Mouse (Mus musculus) lung, postnatal 0 days (tissue): ENCODE measurements around the gene Spred1. TPM values are rescaled to one million over a fixed set of nuclear protein-coding genes. Genes with fewer than 3 reads are reported as not detected.

Experiments used
- ATAC-seq: fragments of 200-750 bp; cut with Nextera tagmentation; 2 replicates; pipeline ENCODE4 v1.8.0; 2017; ENCODE audit warnings: moderate library complexity
- DNase-seq: peaks from one replicate; pipeline ENCODE4 v3.0.0-alpha.2; 2016; ENCODE audit warnings: low spot score
- H3K27ac ChIP-seq: fragments of 300-500 bp; sonication (generic); 2 replicates; pipeline ENCODE4 v1.5.1; 2014; ENCODE audit warnings: antibody characterized with exemption, mild to moderate bottlenecking, low read length, mixed read lengths
- H3K27me3 ChIP-seq: fragments of 300-500 bp; sonication (generic); replicated peaks from 2 replicates; pipeline ENCODE4 v1.6.1; 2014; ENCODE audit warnings: low read length, mixed read lengths; ENCODE audit not compliant: insufficient read depth
- H3K36me3 ChIP-seq: fragments of 300-500 bp; sonication (generic); 2 replicates; pipeline ENCODE4 v1.6.1; 2014; ENCODE audit warnings: low read length, mixed read lengths; ENCODE audit not compliant: insufficient read depth
- H3K4me1 ChIP-seq: fragments of 300-500 bp; sonication (generic); 2 replicates; pipeline ENCODE4 v1.6.1; 2014; ENCODE audit warnings: antibody characterized with exemption, low read depth, low read length, mixed read lengths; ENCODE audit not compliant: insufficient read depth
- H3K4me2 ChIP-seq: fragments of 300-500 bp; sonication (generic); replicated peaks from 2 replicates; pipeline ENCODE4 v1.6.1; 2014; ENCODE audit warnings: low read depth, mild to moderate bottlenecking, low read length, moderate library complexity, mixed read lengths
- H3K4me3 ChIP-seq: fragments of 300-500 bp; sonication (generic); 2 replicates; pipeline ENCODE4 v1.5.1; 2014; ENCODE audit warnings: low read depth, low read length
- H3K9ac ChIP-seq: fragments of 300-500 bp; sonication (generic); replicated peaks from 2 replicates; pipeline ENCODE4 v1.6.1; 2014; ENCODE audit warnings: low read depth, mild to moderate bottlenecking
- H3K9me3 ChIP-seq: fragments of 300-500 bp; sonication (generic); 2 replicates; pipeline ENCODE4 v1.6.1; 2016; ENCODE audit warnings: low read length, mixed read lengths
- CTCF ChIP-seq: IDR thresholded peaks from 2 replicates; pipeline ENCODE4 v1.5.1; 2016; ENCODE audit warnings: antibody characterized with exemption, mild to moderate bottlenecking
- EP300 ChIP-seq: IDR thresholded peaks from 2 replicates; pipeline ENCODE4 v1.6.1; 2016; ENCODE audit warnings: antibody characterized with exemption, mild to moderate bottlenecking, control low read depth
- WGBS: fragments of 180-500 bp; shearing (Covaris S2); extraction: QIAGEN DNeasy Blood & Tissue Kit; methylation state at CpG from one replicate; pipeline ENCODE4 v1.1.7; 2014; 5-methylcytosine and 5-hydroxymethylcytosine counted together
- polyA plus RNA-seq: library from polyadenylated mRNA; unstranded; fragments of >200 nt; fragmentation: Nextera tagmentation; extraction: Ambion mirVana; gene quantifications from 2 replicates; pipeline ENCODE4 v1.2.1, GENCODE M21; 2015

Gene Spred1
- polyA plus RNA-seq = 12.5 and 17.3 TPM in 2 replicates

DNA sequence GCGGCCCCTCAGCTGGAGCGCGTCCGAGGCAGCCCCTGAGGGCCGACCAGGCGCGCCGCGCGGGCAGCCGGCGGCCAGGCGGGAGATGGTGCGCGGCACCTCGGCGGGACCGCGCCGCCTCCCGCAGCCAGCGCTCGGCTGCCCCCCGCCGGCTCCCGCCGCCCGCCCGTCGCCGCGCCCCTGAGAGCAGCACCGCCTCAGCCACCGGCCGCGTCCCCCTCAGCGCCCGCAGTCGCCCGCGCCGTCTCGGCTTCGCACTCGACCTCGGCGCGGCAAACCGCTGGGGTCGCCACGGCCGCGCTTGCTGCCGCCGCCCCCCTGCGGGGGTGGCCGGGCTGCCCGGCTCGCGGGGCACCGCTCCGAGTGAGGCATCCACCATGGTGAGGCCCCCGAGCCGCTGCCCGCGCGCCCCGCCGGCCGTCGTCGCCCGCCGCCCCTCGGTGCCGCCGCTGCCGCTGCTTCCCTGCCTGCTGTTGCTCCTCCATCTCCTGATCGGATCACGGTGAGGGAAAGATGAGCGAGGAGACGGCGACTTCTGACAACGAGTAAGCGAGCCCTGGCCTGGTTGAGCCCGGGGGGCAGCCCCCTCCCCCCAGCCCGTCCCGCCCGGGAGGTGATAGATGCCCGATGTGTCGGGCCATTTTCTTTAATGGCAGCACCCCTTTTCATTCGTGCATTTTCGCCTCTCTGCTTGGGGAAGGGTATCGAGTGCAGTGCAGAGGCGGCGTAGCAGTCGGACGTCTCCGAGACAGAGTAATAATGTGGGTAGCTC, at the start of gene Spred1:
Gene Spred1 (plus strand): TSS at position 163 of the 772 bp plus-strand sequence.
- H3K4me3 ChIP-seq = peak within 1 kb of the TSS; percentile 98
- H3K27me3 ChIP-seq = no peaks in the 10 kb centered on the region
- ATAC-seq (peak; percentile 2; the same call in 1 of the 2 replicates), DNase-seq (no peak)
- H3K4me2 ChIP-seq = peak within 1 kb of the TSS; percentile 60
- peak within 1 kb of the TSS; percentile 100 for H3K27ac ChIP-seq
- 1% methylated on average over 64 of the region's 99 CpGs for WGBS
- H3K4me1 ChIP-seq = peaks cover 7% of the 10 kb centered on the region; the same call in 1 of the 2 replicates
- peak within 1 kb of the TSS; percentile 93 for H3K9ac ChIP-seq
- no peak for TF ChIP-seq CTCF
- no peak for TF ChIP-seq EP300
- H3K9me3 ChIP-seq = no peaks in the 10 kb centered on the region
- no peaks in the 10 kb centered on the region for H3K36me3 ChIP-seq

DNA sequence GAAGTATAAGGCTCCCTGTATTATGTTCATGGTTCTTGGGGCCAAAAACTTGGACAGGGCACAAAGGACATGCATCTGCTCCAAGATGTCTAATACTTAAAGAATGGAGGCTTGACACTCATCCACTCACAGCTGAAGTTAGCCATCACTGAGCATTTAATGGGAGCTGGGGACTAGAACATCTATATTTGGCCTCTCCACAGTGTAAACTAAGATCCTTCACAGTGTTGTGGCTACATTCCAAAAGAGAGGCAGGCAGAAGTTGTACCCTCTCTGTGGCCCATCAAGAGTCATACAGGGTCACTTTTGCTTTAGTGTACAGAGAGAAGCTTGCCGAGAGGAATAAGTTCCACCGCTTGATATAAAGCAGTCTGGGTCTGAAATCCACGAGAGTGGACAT, 49.6 kb upstream of the Spred1 start:
- H3K4me3 ChIP-seq = no peak overlapping the region
- no peaks in the 10 kb centered on the region for H3K9me3 ChIP-seq
- no peaks in the 10 kb centered on the region for H3K27me3 ChIP-seq
- 60% methylated on average over 3 of the region's 3 CpGs for WGBS
- ATAC-seq (peak; percentile 30; the same call in 1 of the 2 replicates), DNase-seq (peak; percentile 18)
- no peaks in the 10 kb centered on the region for H3K36me3 ChIP-seq
- no peak overlapping the region for H3K4me2 ChIP-seq
- no peak overlapping the region for H3K27ac ChIP-seq
- TF ChIP-seq EP300 (no peak), CTCF (no peak)
- no peaks in the 10 kb centered on the region; the same call in 1 of the 2 replicates for H3K4me1 ChIP-seq
- no peak overlapping the region for H3K9ac ChIP-seq

DNA sequence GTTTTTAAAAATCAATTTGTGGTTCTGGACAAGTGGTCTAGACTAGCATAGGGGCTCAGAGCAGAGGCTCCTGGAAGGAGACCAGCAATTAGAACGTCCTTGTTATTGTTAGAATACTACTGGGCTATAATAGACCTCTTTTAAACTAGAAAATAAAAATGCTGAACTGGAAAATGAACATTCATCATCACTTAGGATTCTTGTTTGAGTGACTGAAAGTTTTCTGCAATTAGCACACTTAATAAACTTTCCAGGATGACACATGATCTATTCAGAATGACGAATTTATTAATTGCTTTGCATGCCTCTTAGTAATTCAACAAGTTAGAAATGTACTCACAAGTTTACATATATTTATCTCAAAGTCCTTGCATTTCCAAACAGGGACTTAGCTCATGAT, 42.5 kb upstream of the Spred1 start:
- Histone ChIP-seq H3K4me3 (no peak overlapping the region), H3K4me1 (no peaks in the 10 kb centered on the region), H3K27me3 (no peaks in the 10 kb centered on the region), H3K36me3 (no peaks in the 10 kb centered on the region), H3K4me2 (no peak overlapping the region), H3K9me3 (no peaks in the 10 kb centered on the region), H3K9ac (no peak overlapping the region), H3K27ac (no peak overlapping the region)
- TF ChIP-seq EP300 (no peak), CTCF (no peak)
- WGBS = 52% methylated on average over 2 of the region's 2 CpGs
- no peak for ATAC-seq
- no peak for DNase-seq

- TF ChIP-seq CTCF (no peak), EP300 (peak; percentile 30; the same call in 1 of the 2 replicates)
- Histone ChIP-seq H3K4me2 (no peak overlapping the region), H3K4me1 (no peaks in the 10 kb centered on the region), H3K9ac (no peak overlapping the region), H3K9me3 (no peaks in the 10 kb centered on the region), H3K27ac (no peak overlapping the region), H3K27me3 (no peaks in the 10 kb centered on the region), H3K36me3 (no peaks in the 10 kb centered on the region), H3K4me3 (no peak overlapping the region)
- ATAC-seq = peak; percentile 21; the same call in 1 of the 2 replicates
- 78% methylated on average over 5 of the region's 5 CpGs for WGBS
- DNase-seq = peak; percentile 17
These were observed 41.6 kb upstream of the Spred1 start for GRCm38 (mm10) chr2:117079621-117080020.

- peak; percentile 63 for DNase-seq
- Histone ChIP-seq H3K4me2 (peak overlapping the region; percentile 11; the same call in 1 of the 2 replicates), H3K9me3 (no peaks in the 10 kb centered on the region), H3K27ac (peak overlapping the region; percentile 60), H3K27me3 (no peaks in the 10 kb centered on the region), H3K9ac (no peak overlapping the region), H3K36me3 (no peaks in the 10 kb centered on the region), H3K4me3 (no peak overlapping the region), H3K4me1 (peaks cover 14% of the 10 kb centered on the region; the same call in 1 of the 2 replicates)
- no peak for TF ChIP-seq CTCF
- TF ChIP-seq EP300 = no peak
- 15% methylated on average over 12 of the region's 12 CpGs for WGBS
- peak; percentile 46; the same call in 1 of the 2 replicates for ATAC-seq
These were observed 35.0 kb upstream of the Spred1 start for GRCm38 (mm10) chr2:117086002-117086765.
